Mouse (Mus musculus): ENCODE data around the gene Tpsb2. TPM values are rescaled to one million over a fixed set of nuclear protein-coding genes. Genes with fewer than 3 reads are reported as not detected.
A peak's percentile ranks its signal among the peaks of the same experiment; 100 is the strongest.

Tpsb2 gene
- 0.20 TPM in 1 of 2 replicates, not detected in the other for polyA plus RNA-seq (2014; fragmentation: Nextera tagmentation; extraction: Ambion mirVana)

DNA sequence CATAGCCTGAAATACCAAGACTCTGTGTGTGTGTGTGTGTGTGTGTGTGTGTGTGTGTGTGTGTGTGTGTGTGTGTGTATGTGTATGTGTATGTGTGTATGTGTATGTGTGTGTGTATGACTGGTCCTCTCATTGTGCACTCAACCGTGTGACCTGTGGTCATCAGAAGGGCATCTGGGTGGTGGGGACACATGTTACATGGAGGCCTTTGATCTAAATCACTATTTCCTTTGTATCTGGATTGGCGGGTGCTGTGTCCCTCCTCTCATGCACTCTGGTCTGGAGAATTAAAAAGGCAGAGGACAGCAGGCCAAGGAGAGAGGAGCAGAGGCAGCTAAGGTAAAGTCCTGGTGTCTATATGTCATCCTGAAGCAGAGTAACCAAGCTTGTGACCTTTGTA lies at the start of gene Tpsb2:
Tpsb2 (plus strand) TSS at position 301 of the 400 bp plus-strand sequence.
- H3K4me2 ChIP-seq (ENCODE audit: low read length) = no peak within 1 kb of the TSS
- no peak for DNase-seq
- no peak within 1 kb of the TSS for H3K9ac ChIP-seq (replicated peaks; ENCODE audit: low read length)
- no peaks in the 10 kb centered on the region for H3K9me3 ChIP-seq (ENCODE audit: control insufficient read depth, low read length)
- H3K27me3 ChIP-seq (ENCODE audit: control insufficient read depth, insufficient read depth, low read length) = no peaks in the 10 kb centered on the region
- WGBS = 73% methylated on average over 2 of the region's 2 CpGs
- no peak for ATAC-seq (ENCODE audit: low FRiP score, low TSS enrichment)
- H3K4me1 ChIP-seq (ENCODE audit: control insufficient read depth, insufficient read depth, low read length) = no peaks in the 10 kb centered on the region
- no peak within 1 kb of the TSS for H3K4me3 ChIP-seq (replicated peaks; ENCODE audit: low read depth, low read length)
- no peaks in the 10 kb centered on the region for H3K36me3 ChIP-seq (ENCODE audit: control insufficient read depth, insufficient read depth, low read length)
- H3K27ac ChIP-seq (replicated peaks; ENCODE audit: low read depth, low read length) = no peak within 1 kb of the TSS

DNA sequence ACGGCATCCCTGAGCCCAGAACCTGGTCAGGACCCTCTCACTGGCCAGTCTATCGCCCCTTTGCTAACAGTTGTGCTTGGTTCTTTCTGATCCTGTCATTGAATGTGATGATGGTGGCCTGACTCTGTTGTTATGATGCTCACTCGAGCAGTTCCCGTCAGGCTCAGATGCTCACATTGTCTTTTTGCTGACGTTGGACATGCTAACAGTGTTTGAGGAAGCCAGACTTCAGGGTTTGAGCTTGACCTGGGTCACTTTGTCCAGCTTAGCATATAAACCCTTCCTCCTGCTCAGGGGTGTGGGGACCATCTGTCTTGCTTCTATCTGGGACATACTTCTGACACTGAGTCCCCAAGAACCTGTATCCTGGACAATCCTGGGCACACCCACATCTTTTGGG lies 47.8 kb upstream of the Tpsb2 start, which contains the start of gene Prss29:
Prss29 (plus strand) TSS at position 301 of the 400 bp plus-strand sequence.
- ATAC-seq (ENCODE audit: low FRiP score, low TSS enrichment) (no peak), DNase-seq (no peak)
- Histone ChIP-seq H3K9me3 (ENCODE audit: control insufficient read depth, low read length) (no peaks in the 10 kb centered on the region), H3K4me3 (replicated peaks; ENCODE audit: low read depth, low read length) (no peak within 1 kb of the TSS), H3K4me2 (ENCODE audit: low read length) (no peak within 1 kb of the TSS), H3K36me3 (ENCODE audit: control insufficient read depth, insufficient read depth, low read length) (no peaks in the 10 kb centered on the region), H3K4me1 (ENCODE audit: control insufficient read depth, insufficient read depth, low read length) (no peaks in the 10 kb centered on the region), H3K27me3 (ENCODE audit: control insufficient read depth, insufficient read depth, low read length) (no peaks in the 10 kb centered on the region), H3K9ac (replicated peaks; ENCODE audit: low read length) (no peak within 1 kb of the TSS), H3K27ac (replicated peaks; ENCODE audit: low read depth, low read length) (no peak within 1 kb of the TSS)
- 79% methylated on average over 5 of the region's 5 CpGs for WGBS

- Histone ChIP-seq H3K4me2 (ENCODE audit: low read length) (no peak overlapping the region), H3K9ac (replicated peaks; ENCODE audit: low read length) (no peak overlapping the region), H3K4me1 (ENCODE audit: control insufficient read depth, insufficient read depth, low read length) (no peaks in the 10 kb centered on the region), H3K4me3 (replicated peaks; ENCODE audit: low read depth, low read length) (no peak overlapping the region), H3K27ac (replicated peaks; ENCODE audit: low read depth, low read length) (no peak overlapping the region), H3K27me3 (ENCODE audit: control insufficient read depth, insufficient read depth, low read length) (no peaks in the 10 kb centered on the region), H3K36me3 (ENCODE audit: control insufficient read depth, insufficient read depth, low read length) (no peaks in the 10 kb centered on the region), H3K9me3 (ENCODE audit: control insufficient read depth, low read length) (no peaks in the 10 kb centered on the region)
- ATAC-seq (ENCODE audit: low FRiP score, low TSS enrichment) (no peak), DNase-seq (no peak)
- 92% methylated on average over 8 of the region's 8 CpGs for WGBS
These were observed 45.3 kb upstream of the Tpsb2 start for GRCm38 (mm10) chr17:25320819-25321218.

GRCm38 (mm10) chr17:25322930-25323329 lies 43.2 kb upstream of the Tpsb2 start:
- Histone ChIP-seq H3K36me3 (ENCODE audit: control insufficient read depth, insufficient read depth, low read length) (no peaks in the 10 kb centered on the region), H3K27me3 (ENCODE audit: control insufficient read depth, insufficient read depth, low read length) (no peaks in the 10 kb centered on the region), H3K27ac (replicated peaks; ENCODE audit: low read depth, low read length) (no peak overlapping the region), H3K4me3 (replicated peaks; ENCODE audit: low read depth, low read length) (no peak overlapping the region), H3K9ac (replicated peaks; ENCODE audit: low read length) (no peak overlapping the region), H3K9me3 (ENCODE audit: control insufficient read depth, low read length) (no peaks in the 10 kb centered on the region), H3K4me1 (ENCODE audit: control insufficient read depth, insufficient read depth, low read length) (no peaks in the 10 kb centered on the region), H3K4me2 (ENCODE audit: low read length) (no peak overlapping the region)
- no peak for ATAC-seq (ENCODE audit: low FRiP score, low TSS enrichment)
- DNase-seq = no peak
- 35% methylated on average over 2 of the region's 2 CpGs for WGBS

GRCm38 (mm10) chr17:25332321-25332720 lies 33.8 kb upstream of the Tpsb2 start:
- DNase-seq (no peak), ATAC-seq (ENCODE audit: low FRiP score, low TSS enrichment) (no peak)
- Histone ChIP-seq H3K27me3 (ENCODE audit: control insufficient read depth, insufficient read depth, low read length) (no peaks in the 10 kb centered on the region), H3K36me3 (ENCODE audit: control insufficient read depth, insufficient read depth, low read length) (no peaks in the 10 kb centered on the region), H3K4me2 (ENCODE audit: low read length) (no peak overlapping the region), H3K4me3 (replicated peaks; ENCODE audit: low read depth, low read length) (no peak overlapping the region), H3K27ac (replicated peaks; ENCODE audit: low read depth, low read length) (no peak overlapping the region), H3K9me3 (ENCODE audit: control insufficient read depth, low read length) (no peaks in the 10 kb centered on the region), H3K4me1 (ENCODE audit: control insufficient read depth, insufficient read depth, low read length) (no peaks in the 10 kb centered on the region), H3K9ac (replicated peaks; ENCODE audit: low read length) (no peak overlapping the region)
- WGBS = 81% methylated on average over 9 of the region's 9 CpGs

- H3K4me3 ChIP-seq (replicated peaks; ENCODE audit: low read depth, low read length) = no peak overlapping the region
- no peak overlapping the region for H3K4me2 ChIP-seq (ENCODE audit: low read length)
- no peak overlapping the region for H3K9ac ChIP-seq (replicated peaks; ENCODE audit: low read length)
- DNase-seq (peak; percentile 90), ATAC-seq (ENCODE audit: low FRiP score, low TSS enrichment) (no peak)
- H3K36me3 ChIP-seq (ENCODE audit: control insufficient read depth, insufficient read depth, low read length) = no peaks in the 10 kb centered on the region
- no peaks in the 10 kb centered on the region for H3K4me1 ChIP-seq (ENCODE audit: control insufficient read depth, insufficient read depth, low read length)
- H3K9me3 ChIP-seq (ENCODE audit: control insufficient read depth, low read length) = no peaks in the 10 kb centered on the region
- H3K27ac ChIP-seq (replicated peaks; ENCODE audit: low read depth, low read length) = no peak overlapping the region
- H3K27me3 ChIP-seq (ENCODE audit: control insufficient read depth, insufficient read depth, low read length) = no peaks in the 10 kb centered on the region
- under 1% methylated on average over 8 of the region's 8 CpGs for WGBS
These were observed 32.2 kb upstream of the Tpsb2 start for GRCm38 (mm10) chr17:25333943-25334342.

GRCm38 (mm10) chr17:25338218-25338617 lies 27.9 kb upstream of the Tpsb2 start:
- 88% methylated on average over 4 of the region's 4 CpGs for WGBS
- H3K4me2 ChIP-seq (ENCODE audit: low read length) = no peak overlapping the region
- H3K4me3 ChIP-seq (replicated peaks; ENCODE audit: low read depth, low read length) = no peak overlapping the region
- DNase-seq (no peak), ATAC-seq (ENCODE audit: low FRiP score, low TSS enrichment) (no peak)
- no peaks in the 10 kb centered on the region for H3K4me1 ChIP-seq (ENCODE audit: control insufficient read depth, insufficient read depth, low read length)
- no peaks in the 10 kb centered on the region for H3K9me3 ChIP-seq (ENCODE audit: control insufficient read depth, low read length)
- no peak overlapping the region for H3K27ac ChIP-seq (replicated peaks; ENCODE audit: low read depth, low read length)
- H3K9ac ChIP-seq (replicated peaks; ENCODE audit: low read length) = no peak overlapping the region
- H3K27me3 ChIP-seq (ENCODE audit: control insufficient read depth, insufficient read depth, low read length) = no peaks in the 10 kb centered on the region
- no peaks in the 10 kb centered on the region for H3K36me3 ChIP-seq (ENCODE audit: control insufficient read depth, insufficient read depth, low read length)

- 82% methylated on average over 6 of the region's 6 CpGs for WGBS
- H3K27ac ChIP-seq (replicated peaks; ENCODE audit: low read depth, low read length) = no peak overlapping the region
- no peaks in the 10 kb centered on the region for H3K9me3 ChIP-seq (ENCODE audit: control insufficient read depth, low read length)
- no peaks in the 10 kb centered on the region for H3K36me3 ChIP-seq (ENCODE audit: control insufficient read depth, insufficient read depth, low read length)
- no peak overlapping the region for H3K9ac ChIP-seq (replicated peaks; ENCODE audit: low read length)
- H3K4me3 ChIP-seq (replicated peaks; ENCODE audit: low read depth, low read length) = no peak overlapping the region
- no peak overlapping the region for H3K4me2 ChIP-seq (ENCODE audit: low read length)
- ATAC-seq (ENCODE audit: low FRiP score, low TSS enrichment) (no peak), DNase-seq (no peak)
- no peaks in the 10 kb centered on the region for H3K27me3 ChIP-seq (ENCODE audit: control insufficient read depth, insufficient read depth, low read length)
- no peaks in the 10 kb centered on the region for H3K4me1 ChIP-seq (ENCODE audit: control insufficient read depth, insufficient read depth, low read length)
These were observed 26.1 kb upstream of the Tpsb2 start for GRCm38 (mm10) chr17:25340003-25340402.

GRCm38 (mm10) chr17:25341490-25341889 lies 24.6 kb upstream of the Tpsb2 start:
- Histone ChIP-seq H3K9ac (replicated peaks; ENCODE audit: low read length) (no peak overlapping the region), H3K4me2 (ENCODE audit: low read length) (no peak overlapping the region), H3K4me3 (replicated peaks; ENCODE audit: low read depth, low read length) (no peak overlapping the region), H3K27me3 (ENCODE audit: control insufficient read depth, insufficient read depth, low read length) (no peaks in the 10 kb centered on the region), H3K9me3 (ENCODE audit: control insufficient read depth, low read length) (no peaks in the 10 kb centered on the region), H3K36me3 (ENCODE audit: control insufficient read depth, insufficient read depth, low read length) (no peaks in the 10 kb centered on the region), H3K4me1 (ENCODE audit: control insufficient read depth, insufficient read depth, low read length) (no peaks in the 10 kb centered on the region), H3K27ac (replicated peaks; ENCODE audit: low read depth, low read length) (no peak overlapping the region)
- DNase-seq (no peak), ATAC-seq (ENCODE audit: low FRiP score, low TSS enrichment) (no peak)
- 64% methylated on average over 3 of the region's 3 CpGs for WGBS
